Mouse (Mus musculus) liver, embryonic 11.5 days (tissue): ENCODE measurements around the gene Gm9844. TPM values are rescaled to one million over a fixed set of nuclear protein-coding genes. Genes with fewer than 3 reads are reported as not detected.
"Not testable (repeated sequence)": the region's sequence is repeated elsewhere in the genome, so short reads cannot be mapped to it uniquely, and the experiment has no call there.

Experiments
- ATAC-seq: fragments of 200-750 bp; cut with Nextera tagmentation; replicated peaks from 2 replicates; pipeline ENCODE4 v1.8.0; 2017; ENCODE audit warnings: moderate number of reproducible peaks, mild to moderate bottlenecking, moderate TSS enrichment, moderate library complexity; ENCODE audit not compliant: low FRiP score
- DNase-seq: peaks from one replicate; pipeline ENCODE4 v3.0.0-alpha.2; 2017; ENCODE audit warnings: low spot score
- H3K27ac ChIP-seq: fragments of 300-500 bp; sonication (generic); 2 replicates; pipeline ENCODE4 v1.5.1; 2014; ENCODE audit warnings: mild to moderate bottlenecking, low read depth, low read length, control low read depth
- H3K27me3 ChIP-seq: fragments of 300-500 bp; sonication (generic); replicated peaks from 2 replicates; pipeline ENCODE4 v1.6.1; 2014; ENCODE audit warnings: low read length, mixed read lengths; ENCODE audit not compliant: control insufficient read depth, insufficient read depth
- H3K36me3 ChIP-seq: fragments of 300-500 bp; sonication (generic); 2 replicates; pipeline ENCODE4 v1.6.1; 2014; ENCODE audit warnings: mild to moderate bottlenecking, low read length, moderate library complexity, mixed read lengths; ENCODE audit not compliant: control insufficient read depth, insufficient read depth
- H3K4me1 ChIP-seq: fragments of 300-500 bp; sonication (generic); replicated peaks from 2 replicates; pipeline ENCODE4 v1.6.1; 2014; ENCODE audit warnings: low read length, mixed read lengths; ENCODE audit not compliant: control insufficient read depth, insufficient read depth
- H3K4me2 ChIP-seq: fragments of 300-500 bp; sonication (generic); 2 replicates; pipeline ENCODE4 v1.6.1; 2014; ENCODE audit warnings: mild to moderate bottlenecking, control low read depth, moderate library complexity
- H3K4me3 ChIP-seq: fragments of 300-500 bp; sonication (generic); 2 replicates; pipeline ENCODE4 v1.5.1; 2014; ENCODE audit warnings: low read depth, low read length, control low read depth
- H3K9ac ChIP-seq: fragments of 300-500 bp; sonication (generic); 2 replicates; pipeline ENCODE4 v1.6.1; 2014; ENCODE audit warnings: low read depth, low read length, control low read depth
- H3K9me3 ChIP-seq: fragments of 300-500 bp; sonication (generic); 2 replicates; pipeline ENCODE4 v1.6.1; 2016; ENCODE audit warnings: low read length, inconsistent platforms, mixed read lengths; ENCODE audit not compliant: control insufficient read depth
- WGBS: fragments of 180-500 bp; shearing (Covaris S2); extraction: QIAGEN DNeasy Blood & Tissue Kit; methylation state at CpG from one replicate; pipeline ENCODE4 v1.1.7; 2014; 5-methylcytosine and 5-hydroxymethylcytosine counted together
- polyA plus RNA-seq: library from polyadenylated mRNA; unstranded; fragments of >200 nt; fragmentation: Nextera tagmentation; extraction: Ambion mirVana; gene quantifications from 2 replicates; pipeline ENCODE4 v1.2.1, GENCODE M21; 2014

The Gm9844 gene
- polyA plus RNA-seq, 1 experiment from 2014 or later: 5.8 TPM

DNA sequence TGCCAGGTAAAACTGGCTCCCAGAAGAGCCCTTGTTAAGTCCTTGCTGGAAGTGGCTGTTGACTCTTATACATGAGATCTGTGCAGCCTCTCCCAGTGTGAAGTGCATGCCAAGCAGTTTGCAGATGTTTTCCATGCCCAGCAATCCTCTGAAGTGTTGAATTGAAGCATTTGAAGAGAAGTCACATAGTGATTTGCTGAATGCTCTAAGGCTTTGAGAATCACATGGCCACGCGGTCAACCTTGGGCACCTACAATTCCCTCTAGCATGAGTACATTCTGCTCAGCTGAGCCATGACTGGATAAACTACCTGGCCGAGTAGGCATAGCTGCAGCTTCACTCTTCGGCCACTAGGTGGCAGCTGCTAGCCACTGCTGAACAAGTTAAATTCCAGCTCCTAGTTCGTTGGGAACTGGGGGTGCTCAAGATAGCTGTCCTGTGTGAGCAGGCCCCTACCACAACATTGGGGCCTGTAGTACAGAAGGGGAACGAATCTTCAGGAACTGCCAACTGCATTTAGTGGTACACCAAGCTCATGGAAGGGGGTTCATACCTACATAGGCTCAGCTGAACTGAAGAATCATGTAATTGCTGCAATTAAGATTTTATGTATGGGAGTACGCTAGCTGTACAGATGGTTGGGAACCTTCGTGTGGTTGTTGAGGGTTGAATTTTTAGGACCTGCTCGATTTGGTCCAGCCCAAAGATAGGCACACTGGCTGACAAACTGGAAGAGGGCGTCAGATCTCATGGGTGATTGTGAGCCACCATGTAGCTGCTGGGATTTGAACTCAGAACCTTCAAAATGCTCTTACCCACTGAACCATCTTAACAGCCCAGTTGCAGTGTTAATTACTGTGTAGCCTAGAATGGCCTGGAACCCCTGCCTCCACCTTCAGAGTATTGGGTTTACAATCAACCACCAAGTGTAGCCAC, 28.5 kb downstream of the Gm9844 start:
- Histone ChIP-seq H3K36me3 (peaks cover 46% of the 10 kb centered on the region), H3K9ac (no peak overlapping the region), H3K27me3 (no peaks in the 10 kb centered on the region), H3K4me3 (no peak overlapping the region), H3K27ac (no peak overlapping the region), H3K9me3 (no peaks in the 10 kb centered on the region), H3K4me2 (no peak overlapping the region), H3K4me1 (peaks cover 26% of the 10 kb centered on the region)
- DNase-seq: peak; percentile 72
- WGBS: 24% methylated on average over 10 of the region's 10 CpGs
- peak; percentile 69 for ATAC-seq

DNA sequence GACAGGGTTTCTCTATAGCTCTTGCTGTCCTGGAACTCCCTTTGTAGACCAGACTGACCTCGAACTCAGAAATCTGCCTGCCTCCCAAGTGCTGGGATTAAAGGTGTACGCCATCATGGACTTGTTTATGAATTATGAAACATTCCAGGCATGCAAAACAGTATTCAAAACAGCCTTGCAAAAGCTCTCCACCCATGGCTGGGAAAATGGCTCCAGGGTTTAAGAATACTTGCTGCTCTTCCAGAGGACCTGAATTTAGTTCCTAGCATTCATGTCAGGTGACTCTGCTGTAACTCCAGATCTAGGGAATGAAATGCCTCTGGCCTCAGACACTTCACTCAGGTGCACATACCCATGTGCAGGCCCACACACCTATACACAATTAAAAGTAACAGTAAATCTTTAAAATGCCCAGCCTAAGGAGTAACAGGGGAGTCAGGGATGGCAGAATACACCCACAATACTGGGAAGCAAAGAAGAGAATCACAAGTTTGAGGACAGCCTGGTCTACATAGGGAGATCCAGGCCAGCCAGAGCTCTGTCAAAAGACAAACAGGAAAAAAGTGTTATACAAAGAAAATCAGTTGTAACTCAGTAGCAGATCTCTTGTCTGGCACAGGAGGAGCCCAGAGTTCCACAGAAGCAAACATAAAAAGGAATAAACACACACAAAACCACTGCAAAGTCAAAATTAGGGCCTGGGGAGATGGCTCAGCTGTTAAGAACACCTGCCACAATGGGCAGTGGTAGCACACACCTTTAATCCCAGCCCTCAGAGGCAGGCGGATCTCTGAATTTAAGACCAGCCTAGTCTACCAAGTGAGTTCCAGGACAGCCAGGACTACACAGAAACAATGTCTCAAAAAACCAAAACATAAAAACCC, 29.5 kb downstream of the Gm9844 start:
- Histone ChIP-seq H3K27ac (no peak overlapping the region), H3K4me3 (no peak overlapping the region), H3K27me3 (no peaks in the 10 kb centered on the region), H3K9ac (no peak overlapping the region), H3K4me1 (peaks cover 17% of the 10 kb centered on the region), H3K36me3 (peaks cover 36% of the 10 kb centered on the region), H3K4me2 (no peak overlapping the region), H3K9me3 (no peaks in the 10 kb centered on the region)
- ATAC-seq (no peak), DNase-seq (peak; percentile 44)
- 59% methylated on average over 3 of the region's 3 CpGs for WGBS

DNA sequence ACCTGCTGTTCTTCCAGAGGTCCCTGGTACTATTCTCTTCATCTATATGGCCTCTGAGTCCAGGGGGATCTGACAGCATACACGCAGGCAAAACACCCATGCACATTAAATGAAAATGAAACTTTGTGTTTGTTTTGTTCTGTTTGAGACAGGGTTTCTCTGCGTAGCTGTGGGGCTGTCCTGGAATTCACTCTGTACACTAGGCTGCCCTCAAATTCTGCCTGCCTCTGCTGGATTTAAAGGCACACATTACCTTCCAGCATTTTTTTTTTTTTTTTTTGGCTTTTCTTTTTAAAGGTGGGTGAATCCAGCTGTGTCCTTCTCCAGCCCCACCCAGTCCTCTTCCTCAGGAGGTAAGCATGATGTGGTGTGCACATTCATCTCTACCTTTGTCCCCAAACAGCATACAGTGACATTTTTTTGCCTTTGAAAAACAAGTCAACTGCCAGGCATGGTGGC, 30.1 kb downstream of the Gm9844 start:
- Histone ChIP-seq H3K4me3 (no peak overlapping the region), H3K36me3 (peaks cover 30% of the 10 kb centered on the region), H3K9ac (no peak overlapping the region), H3K27me3 (no peaks in the 10 kb centered on the region), H3K27ac (no peak overlapping the region), H3K9me3 (no peaks in the 10 kb centered on the region), H3K4me2 (no peak overlapping the region), H3K4me1 (peaks cover 12% of the 10 kb centered on the region)
- ATAC-seq (no peak), DNase-seq (no peak)
- WGBS: 75% methylated on average over 2 of the region's 2 CpGs

DNA sequence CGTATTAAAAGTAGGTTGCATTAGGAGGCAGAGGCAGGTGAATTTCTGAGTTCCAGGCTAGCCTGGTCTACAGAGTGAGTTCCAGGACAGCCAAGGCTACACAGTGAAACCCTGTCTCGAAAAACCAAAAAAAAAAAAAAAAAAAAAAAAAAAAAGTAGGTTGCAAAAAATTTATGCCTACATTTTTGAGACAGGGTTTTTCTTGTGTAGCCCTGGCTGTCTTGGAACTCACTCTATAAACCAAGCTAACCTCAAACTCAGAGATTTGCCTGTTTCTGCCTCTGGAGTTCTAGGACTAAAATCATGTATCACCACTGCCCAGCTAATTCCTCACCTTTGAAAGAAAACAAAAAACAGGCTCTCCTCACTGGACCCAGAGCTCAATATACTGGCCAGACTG, 33.7 kb downstream of the Gm9844 start:
- not testable (repeated sequence) for H3K36me3 ChIP-seq, H3K4me3 ChIP-seq, H3K9ac ChIP-seq, H3K4me2 ChIP-seq, H3K27ac ChIP-seq, H3K4me1 ChIP-seq, H3K27me3 ChIP-seq, ATAC-seq, DNase-seq, H3K9me3 ChIP-seq
- 82% methylated on average over 2 of the region's 2 CpGs for WGBS

DNA sequence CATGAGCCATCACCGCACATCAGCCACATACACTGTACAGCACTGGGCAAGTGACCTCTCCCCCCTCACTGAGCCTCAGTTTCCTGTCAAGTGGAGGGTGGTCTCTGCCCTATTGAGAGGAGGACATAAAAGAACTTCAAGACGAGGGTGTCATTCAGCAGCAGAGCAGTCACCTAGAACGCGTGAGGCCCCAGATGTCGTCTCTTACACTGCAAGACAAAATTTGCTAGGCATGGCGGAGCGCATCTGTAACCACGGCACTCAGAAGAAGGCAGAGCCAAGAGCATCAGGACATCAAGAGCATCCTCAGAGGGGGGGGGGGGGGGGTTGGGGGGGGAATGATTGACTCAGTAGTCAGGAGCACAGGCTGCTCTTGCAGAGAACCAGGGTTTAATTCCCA, 34.3 kb downstream of the Gm9844 start:
- Histone ChIP-seq H3K4me1 (no peaks in the 10 kb centered on the region), H3K4me2 (no peak overlapping the region), H3K9me3 (no peaks in the 10 kb centered on the region), H3K27ac (no peak overlapping the region), H3K4me3 (no peak overlapping the region), H3K27me3 (no peaks in the 10 kb centered on the region), H3K9ac (no peak overlapping the region), H3K36me3 (no peaks in the 10 kb centered on the region)
- DNase-seq (no peak), ATAC-seq (no peak)
- WGBS: 87% methylated on average over 8 of the region's 8 CpGs

DNA sequence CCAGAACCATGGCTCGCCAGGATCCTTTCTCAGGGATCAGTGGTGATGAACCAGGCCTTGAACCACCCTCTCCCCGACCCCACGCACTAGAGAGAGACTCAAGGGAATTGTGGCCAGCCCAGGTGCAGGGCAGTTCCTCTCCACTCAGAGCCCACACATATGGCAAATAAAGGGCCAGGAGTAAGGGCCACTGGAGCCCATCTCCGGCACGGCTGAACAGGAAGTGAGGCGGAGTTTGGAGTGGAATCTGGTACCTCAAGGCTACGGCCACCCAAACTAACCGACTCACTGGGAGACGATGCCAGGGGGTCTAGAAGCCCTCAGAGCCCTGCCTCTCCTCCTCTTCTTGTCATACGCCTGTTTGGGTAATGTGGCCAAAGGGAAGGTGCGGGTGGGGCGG, 35.2 kb downstream of the Gm9844 start, which contains the start of gene Cd79a:
Gene Cd79a (plus strand): TSS at position 158 of the 400 bp plus-strand sequence.
- DNase-seq: no peak
- H3K9me3 ChIP-seq: no peaks in the 10 kb centered on the region
- no peak for ATAC-seq
- H3K4me1 ChIP-seq: peaks cover 6% of the 10 kb centered on the region
- H3K4me2 ChIP-seq: no peak within 1 kb of the TSS
- no peak within 1 kb of the TSS for H3K9ac ChIP-seq
- H3K4me3 ChIP-seq: no peak within 1 kb of the TSS
- H3K36me3 ChIP-seq: no peaks in the 10 kb centered on the region
- H3K27ac ChIP-seq: no peak within 1 kb of the TSS
- 71% methylated on average over 12 of the region's 12 CpGs for WGBS
- no peaks in the 10 kb centered on the region for H3K27me3 ChIP-seq

DNA sequence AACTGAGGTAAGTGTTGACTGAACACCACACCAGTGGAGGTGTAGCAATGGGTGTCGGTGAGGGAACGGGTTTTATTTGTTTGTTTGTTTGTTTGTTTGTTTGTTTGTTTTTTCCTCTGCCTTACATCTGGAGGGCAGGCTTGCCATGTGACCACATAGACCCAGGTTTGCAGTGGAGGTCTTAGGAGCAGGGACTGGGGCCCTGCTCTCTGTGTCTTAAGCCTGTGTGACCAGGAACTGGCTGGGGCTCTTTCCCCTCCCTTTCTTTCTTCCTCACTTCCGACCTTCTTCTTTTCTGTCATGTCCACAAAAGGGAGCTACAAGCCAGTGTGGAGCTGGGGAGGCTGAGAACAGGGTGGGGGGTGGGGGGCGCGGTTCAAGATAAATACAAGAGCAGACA, 35.9 kb downstream of the Gm9844 start:
- no peaks in the 10 kb centered on the region for H3K36me3 ChIP-seq
- no peak for DNase-seq
- no peak overlapping the region for H3K27ac ChIP-seq
- H3K4me2 ChIP-seq: no peak overlapping the region
- no peak for ATAC-seq
- no peak overlapping the region for H3K4me3 ChIP-seq
- H3K9ac ChIP-seq: no peak overlapping the region
- 73% methylated on average over 5 of the region's 5 CpGs for WGBS
- no peaks in the 10 kb centered on the region for H3K27me3 ChIP-seq
- H3K4me1 ChIP-seq: peaks cover 10% of the 10 kb centered on the region
- H3K9me3 ChIP-seq: no peaks in the 10 kb centered on the region

DNA sequence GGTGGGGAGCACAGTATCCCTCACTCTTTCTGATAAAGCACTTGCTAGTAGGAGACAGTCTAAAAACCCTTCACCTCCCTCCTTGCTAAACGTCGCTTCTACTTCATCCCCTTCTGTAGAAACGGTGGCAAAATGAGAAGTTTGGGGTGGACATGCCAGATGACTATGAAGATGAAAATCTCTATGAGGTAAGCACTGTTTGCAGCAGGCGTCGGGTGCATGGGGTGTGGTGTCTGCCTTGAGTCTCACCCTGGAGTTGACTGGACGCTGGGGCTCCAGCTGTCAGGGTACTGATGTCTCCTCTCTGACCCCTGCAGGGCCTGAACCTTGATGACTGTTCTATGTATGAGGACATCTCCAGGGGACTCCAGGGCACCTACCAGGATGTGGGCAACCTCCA, 39.1 kb downstream of the Gm9844 start:
- H3K27me3 ChIP-seq: no peaks in the 10 kb centered on the region
- no peak overlapping the region for H3K4me2 ChIP-seq
- peaks cover 20% of the 10 kb centered on the region for H3K4me1 ChIP-seq
- H3K9ac ChIP-seq: no peak overlapping the region
- 52% methylated on average over 6 of the region's 6 CpGs for WGBS
- DNase-seq (no peak), ATAC-seq (no peak)
- no peak overlapping the region; the same call in 1 of the 2 replicates for H3K27ac ChIP-seq
- H3K9me3 ChIP-seq: no peaks in the 10 kb centered on the region
- H3K36me3 ChIP-seq: no peaks in the 10 kb centered on the region
- no peak overlapping the region for H3K4me3 ChIP-seq
